Mouse (Mus musculus) liver, embryonic 14.5 days (tissue): ENCODE results near the gene Sphk2.

Source experiments
- CTCF ChIP-seq: IDR thresholded peaks from 2 replicates; pipeline ENCODE4 v1.5.1; 2016; ENCODE audit warnings: antibody characterized with exemption, low read depth, control low read depth
- EP300 ChIP-seq: IDR thresholded peaks from 2 replicates; pipeline ENCODE4 v1.6.1; 2016; ENCODE audit warnings: antibody characterized with exemption, low read depth

- TF ChIP-seq CTCF (no peak), EP300 (no peak)
Measured at GRCm38 (mm10) chr7:45666161-45666560, 51.6 kb downstream of the Sphk2 start, which contains the start of gene Fut2.
